Mouse (Mus musculus) lung, adult 2 months (tissue): ENCODE data around the gene Rnf181.

Experiments
- CTCF ChIP-seq: fragments of 200-500 bp; IDR thresholded peaks from 2 replicates; pipeline ENCODE4 v1.5.1; 2011; ENCODE audit warnings: mild to moderate bottlenecking, low read length, control low read depth; ENCODE audit not compliant: insufficient read depth
- POLR2A ChIP-seq: fragments of 200-500 bp; IDR thresholded peaks from 2 replicates; pipeline ENCODE4 v1.6.1; 2011; ENCODE audit warnings: low read depth, mild to moderate bottlenecking, control low read depth, low read length, borderline replicate concordance; ENCODE audit errors: extremely low read depth

DNA sequence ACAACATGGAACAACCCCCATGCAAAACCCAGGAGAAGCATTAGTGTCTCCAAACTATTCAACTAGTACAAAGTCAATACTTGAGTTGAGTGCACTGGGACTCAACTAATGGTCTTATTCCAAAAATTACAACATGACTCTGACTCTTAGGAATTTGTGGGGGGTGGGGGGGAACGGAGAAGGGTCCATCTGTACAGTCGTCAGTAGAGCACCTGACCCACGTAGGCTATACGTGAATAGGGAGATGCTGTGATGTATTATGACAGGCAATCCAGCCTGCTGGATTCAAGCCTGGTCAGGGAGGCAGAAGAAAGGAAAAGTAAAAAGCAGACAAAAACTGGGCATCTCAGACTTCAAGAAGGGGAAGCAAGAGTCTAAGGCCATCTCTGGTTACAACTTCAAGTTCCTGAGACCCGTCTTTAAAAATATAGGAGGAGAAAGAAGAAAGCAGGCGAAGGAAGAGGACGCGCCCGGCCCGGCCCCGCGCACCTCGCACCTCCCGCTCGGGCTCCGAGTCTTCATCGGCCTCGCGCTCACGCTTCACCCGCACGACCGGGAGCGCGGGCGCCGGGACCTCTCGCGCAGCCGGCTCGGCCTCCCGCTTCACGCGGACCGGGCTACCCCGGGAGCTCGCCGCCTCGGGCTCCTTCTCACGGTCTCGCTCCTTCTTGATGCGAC is 22.2 kb downstream of the Rnf181 start:
- TF ChIP-seq CTCF (no peak), POLR2A (no peak)
